Mouse (Mus musculus): ENCODE data around the gene Tnni2.

GRCm38 (mm10) chr7:142434137-142434865 lies 7.3 kb upstream of the Tnni2 start, which contains the start of gene Syt8:
- TF ChIP-seq CTCF (IDR thresholded peaks at IDR 0.05; ENCODE audit: low read depth, low read length), result no peak
- no peak for TF ChIP-seq POLR2AphosphoS5 (IDR thresholded peaks at IDR 0.05; ENCODE audit: insufficient replicate concordance, low read depth, low read length)
- no peak for TF ChIP-seq TAL1 (conservative IDR thresholded peaks at IDR 0.05; ENCODE audit: low read depth, low read length)
- no peak for TF ChIP-seq GATA1 (IDR thresholded peaks at IDR 0.05; ENCODE audit: borderline replicate concordance, low read length)

Measured in G1E (cell line).